Mouse (Mus musculus) gastrocnemius, adult 2 months (tissue): ENCODE data around the gene Rnf5. TPM values are rescaled to one million over a fixed set of nuclear protein-coding genes. Genes with fewer than 3 reads are reported as not detected.
A peak's percentile ranks its signal among the peaks of the same experiment; 100 is the strongest.

Experiments
- DNase-seq: peaks from one replicate; pipeline ENCODE4 v3.0.0; 2022
- H3K27ac ChIP-seq: fragments of 200-600 bp; 2 replicates; pipeline ENCODE4 v1.8.1; 2022; ENCODE audit warnings: mild to moderate bottlenecking
- H3K4me3 ChIP-seq: fragments of 200-600 bp; 2 replicates; pipeline ENCODE4 v1.8.1; 2022; ENCODE audit warnings: mild to moderate bottlenecking, moderate library complexity
- CTCF ChIP-seq: fragments of 200-600 bp; IDR thresholded peaks from 2 replicates; pipeline ENCODE4 v1.8.1; 2022; ENCODE audit warnings: antibody characterized with exemption, mild to moderate bottlenecking, moderate library complexity
- intact Hi-C: fragments of 180-260 bp; cut with DNase I; formaldehyde crosslinking; loops from one replicate; pipeline ENCODE4 v1.15.1; 2025
- total RNA-seq, 2 experiments: library from RNA; stranded (reverse); gene quantifications; 2 replicates each; pipeline ENCODE4 v1.2.3; 2021

The Rnf5 gene
- total RNA-seq, 2 experiments from 2014 or later = 16.8 to 24.0 TPM

DNA sequence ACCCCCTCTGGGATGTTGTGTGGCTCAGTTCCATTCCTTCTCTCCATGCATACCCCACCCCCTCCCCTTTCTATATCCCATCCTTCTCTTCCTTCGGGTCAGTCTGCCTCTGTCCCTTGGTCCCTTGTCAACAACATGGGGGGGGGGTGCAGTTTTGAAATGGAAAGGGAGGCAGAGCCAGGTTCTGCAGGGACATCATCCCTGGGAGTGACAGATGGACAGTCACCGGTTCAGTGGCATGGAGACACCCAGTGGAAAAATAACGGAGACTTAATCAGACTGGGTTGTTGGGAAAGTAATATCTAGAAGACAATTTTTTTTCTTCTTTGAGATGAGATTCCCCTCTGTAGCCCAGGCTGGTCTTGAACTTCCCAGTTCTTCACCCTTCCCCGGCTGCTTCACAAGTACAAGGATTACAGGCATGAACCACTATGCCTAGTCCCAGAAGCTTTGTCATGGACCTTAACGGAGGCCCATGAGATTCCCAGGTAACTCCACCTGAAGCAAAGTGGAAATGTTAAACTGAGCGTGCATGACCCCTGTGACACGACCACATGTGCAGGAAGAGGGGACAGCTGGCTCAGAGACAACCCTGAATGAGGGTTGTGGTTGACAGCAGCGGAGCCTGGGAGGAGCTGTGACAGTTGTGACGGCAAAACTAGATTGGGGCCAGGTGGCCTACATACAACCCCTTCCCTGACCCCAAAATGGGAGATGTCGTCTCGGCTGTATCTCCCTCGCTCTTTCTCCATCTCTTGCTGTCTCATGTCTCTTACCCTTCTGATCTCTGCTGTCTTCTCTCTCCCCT is 26.5 kb upstream of the Rnf5 start:
- Histone ChIP-seq H3K4me3 (peak overlapping the region; percentile 94), H3K27ac (peak overlapping the region; percentile 96; the same call in 1 of the 2 replicates)
- TF ChIP-seq CTCF = no peak
- DNase-seq = no peak
- intact Hi-C loops = no loop called here

GRCm38 (mm10) chr17:34629221-34629751 is 25.8 kb upstream of the Rnf5 start, which contains the start of gene Prrt1:
Gene Prrt1 (plus strand): TSS chr17:34629533.
- DNase-seq = no peak

GRCm38 (mm10) chr17:34628644-34628967 is 25.1 kb upstream of the Rnf5 start:
- Histone ChIP-seq H3K27ac (peak overlapping the region; percentile 96), H3K4me3 (peak overlapping the region; percentile 94)
- DNase-seq = peak; percentile 20
- TF ChIP-seq CTCF = no peak
- intact Hi-C loops = no loop called here

More at GRCm38 (mm10) chr17:34629221-34629751, 25.8 kb upstream of the Rnf5 start, which contains the start of gene Prrt1:
- Histone ChIP-seq H3K4me3 (peak within 1 kb of the TSS; percentile 94), H3K27ac (peak within 1 kb of the TSS; percentile 96)
- intact Hi-C loops = no loop called here
- no peak for TF ChIP-seq CTCF

- Histone ChIP-seq H3K27ac (peak within 1 kb of the TSS; percentile 96), H3K4me3 (peak within 1 kb of the TSS; percentile 94)
- no peak for TF ChIP-seq CTCF
- DNase-seq = peak; percentile 80
- intact Hi-C loops = loop anchor here (2.0 kb wide), 1 partner anchor 23 kb away; the partner anchor contains the start of gene Agpat1
Observed at GRCm38 (mm10) chr17:34627943-34628643, 24.6 kb upstream of the Rnf5 start, which contains the start of gene Ppt2. Gene Ppt2 (minus strand): TSS chr17:34628510.

DNA sequence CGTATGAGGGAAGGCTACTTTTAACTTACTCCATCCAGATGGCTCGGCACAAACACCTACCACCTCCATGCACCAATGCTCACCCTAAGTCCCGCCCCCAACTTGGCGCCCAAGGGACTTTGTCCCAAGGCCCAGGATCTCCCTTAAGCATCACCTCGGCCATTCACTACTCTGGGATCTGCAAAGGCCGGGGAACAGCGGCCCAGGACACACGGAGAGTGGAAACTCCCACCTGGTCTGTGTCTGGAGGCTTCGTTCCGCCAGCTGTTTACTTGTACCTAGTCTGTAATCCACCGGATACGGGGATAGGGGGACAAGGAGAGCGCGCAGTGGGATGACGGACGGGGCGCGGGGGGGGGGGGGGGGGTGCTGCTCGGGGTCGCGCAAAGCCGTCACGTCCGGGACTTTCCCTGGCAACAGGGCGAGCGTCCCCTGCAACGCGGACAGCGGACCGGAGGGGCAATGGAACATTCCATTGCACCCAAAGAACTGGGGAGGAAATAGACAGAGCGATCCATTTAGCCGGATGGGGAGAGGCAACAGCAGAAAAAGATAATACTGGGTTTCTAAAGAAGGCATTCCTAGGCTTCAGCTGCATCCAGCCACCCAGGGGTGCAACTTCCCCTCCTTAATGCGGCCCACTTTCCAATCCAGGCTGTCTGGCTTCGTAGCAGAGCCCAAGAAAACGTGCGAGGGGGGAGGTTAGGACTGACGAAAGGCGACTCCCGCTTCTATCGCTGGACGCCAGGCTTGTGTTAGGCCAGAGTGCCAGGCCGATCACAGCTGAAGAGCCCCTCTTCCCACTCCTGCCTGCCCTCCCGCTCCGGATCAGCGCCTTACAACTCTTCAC is 23.8 kb upstream of the Rnf5 start:
- TF ChIP-seq CTCF = no peak
- peak overlapping the region; percentile 94 for H3K4me3 ChIP-seq
- H3K27ac ChIP-seq = peak overlapping the region; percentile 96
- DNase-seq = peak; percentile 92
- intact Hi-C loops = loop anchor here (2.0 kb wide), 1 partner anchor 23 kb away; the partner anchor contains the start of gene Agpat1

- Histone ChIP-seq H3K27ac (peak overlapping the region; percentile 96), H3K4me3 (peak overlapping the region; percentile 94)
- intact Hi-C loops = loop anchor here (2.0 kb wide), 1 partner anchor 22 kb away; the partner anchor contains the start of gene Agpat1
- no peak for DNase-seq
- TF ChIP-seq CTCF = peak; percentile 52
Observed at GRCm38 (mm10) chr17:34626773-34627092, 23.2 kb upstream of the Rnf5 start.

- intact Hi-C loops = loop anchor here (2.0 kb wide), 1 partner anchor 21 kb away; the partner anchor contains the start of gene Agpat1
- peak overlapping the region; percentile 94 for H3K4me3 ChIP-seq
- no peak for TF ChIP-seq CTCF
- peak overlapping the region; percentile 96 for H3K27ac ChIP-seq
- no peak for DNase-seq
Observed at GRCm38 (mm10) chr17:34626062-34626772, 22.7 kb upstream of the Rnf5 start.

GRCm38 (mm10) chr17:34624981-34625380 is 21.5 kb upstream of the Rnf5 start:
- no peak for DNase-seq
- no peak overlapping the region for H3K27ac ChIP-seq
- no peak for TF ChIP-seq CTCF
- intact Hi-C loops = no loop called here
- H3K4me3 ChIP-seq = no peak overlapping the region

GRCm38 (mm10) chr17:34623161-34623560 is 19.7 kb upstream of the Rnf5 start:
- DNase-seq = no peak
- intact Hi-C loops = no loop called here
- Histone ChIP-seq H3K4me3 (no peak overlapping the region), H3K27ac (no peak overlapping the region)
- peak; percentile 23; the same call in 1 of the 2 replicates for TF ChIP-seq CTCF

- no peak for DNase-seq
- Histone ChIP-seq H3K4me3 (no peak overlapping the region), H3K27ac (no peak overlapping the region)
- TF ChIP-seq CTCF = no peak
- intact Hi-C loops = no loop called here
Observed at GRCm38 (mm10) chr17:34621006-34621405, 17.5 kb upstream of the Rnf5 start.

GRCm38 (mm10) chr17:34618999-34619398 is 15.5 kb upstream of the Rnf5 start:
- no peak overlapping the region for H3K27ac ChIP-seq
- DNase-seq = peak; percentile 76
- TF ChIP-seq CTCF = peak; percentile 90
- no peak overlapping the region for H3K4me3 ChIP-seq
- intact Hi-C loops = loop anchor here (2.0 to 5.0 kb wide), 2 partner anchors 47 to 178 kb away; no protein-coding TSS in a partner anchor
